Mouse (Mus musculus): ENCODE data around the gene Lmln. TPM values are rescaled to one million over a fixed set of nuclear protein-coding genes. Genes with fewer than 3 reads are reported as not detected.

Gene Lmln
- total and polyA plus RNA-seq, 3 experiments, result 1.5 to 3.2 (median 2.6) TPM

DNA sequence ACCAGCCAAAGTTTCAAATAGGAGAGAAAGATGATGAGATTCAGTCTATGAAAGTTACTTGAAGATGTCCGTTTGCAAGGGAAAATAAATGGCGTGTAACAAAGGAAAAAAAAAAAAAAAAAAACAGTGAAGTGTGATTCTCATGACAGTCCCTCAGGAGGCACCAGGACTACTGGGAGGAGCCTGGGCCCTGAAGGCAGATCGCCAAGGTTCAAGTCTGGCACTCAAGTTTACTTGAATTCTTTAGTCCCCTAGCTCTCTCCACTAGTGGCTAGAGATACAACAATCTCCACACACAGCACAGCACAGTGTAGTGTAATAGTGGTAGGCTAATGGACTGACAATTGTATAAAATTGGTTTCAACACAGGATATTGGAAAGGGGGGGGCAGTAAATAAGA, 40.9 kb upstream of the Lmln start:
- H3K4me2 ChIP-seq (ENCODE audit: insufficient read depth, low read depth, poor library complexity, severe bottlenecking), result no peak overlapping the region
- H3K9ac ChIP-seq (ENCODE audit: insufficient read depth, low read depth), result no peak overlapping the region
- no peaks in the 10 kb centered on the region for H3K9me3 ChIP-seq (replicated peaks; ENCODE audit: low read length)
- no peak for DNase-seq (ENCODE audit: extremely low read depth)
- in situ Hi-C loops (cut with MboI; ENCODE audit: low pct_ligation_motif_present, low pct_unique_long_range_greater_than_20kb, low sequenced_read_pairs), result loop anchor here (5.0 kb wide), 2 partner anchors 131 to 209 kb away; partner anchors contain the start of gene Smbd1
- no peak overlapping the region for H3K4me3 ChIP-seq (replicated peaks in 1 of 3; ENCODE audit: low read depth in 2 of 3, low read length in 2 of 3, poor library complexity in 1 of 3)
- no peaks in the 10 kb centered on the region for H3K27me3 ChIP-seq (replicated peaks)
- dilution Hi-C loops (cut with MboI; ENCODE audit: extremely low pct_ligation_motif_present, extremely low pct_unique_long_range_greater_than_20kb, low sequenced_read_pairs), result no loop called here
- peaks cover 4 to 51% of the 10 kb centered on the region in 2 experiments for H3K36me3 ChIP-seq (replicated peaks in 1 of 2; ENCODE audit: control insufficient read depth in 1 of 2, insufficient read depth in 1 of 2, low read length in 1 of 2)
- no peak overlapping the region for H3K27ac ChIP-seq (ENCODE audit: insufficient read depth, low read depth)
- no peaks in the 10 kb centered on the region for H3K79me2 ChIP-seq (replicated peaks; ENCODE audit: control insufficient read depth, extremely low read depth, insufficient read depth, poor library complexity, severe bottlenecking)
- peaks cover 18 to 26% of the 10 kb centered on the region in 2 experiments for H3K4me1 ChIP-seq (ENCODE audit: control insufficient read depth in 1 of 2, insufficient read depth in 2 of 2)
- TF ChIP-seq EP300 (IDR thresholded peaks at IDR 0.05; ENCODE audit: low read length) (no peak), NRF1 (IDR thresholded peaks at IDR 0.05; ENCODE audit: low read depth, low read length) (no peak), TBP (conservative IDR thresholded peaks at IDR 0.05; ENCODE audit: low read depth, low read length) (no peak), JUN (IDR thresholded peaks at IDR 0.05; ENCODE audit: insufficient read depth, low read depth, low read length) (no peak), CHD1 (IDR thresholded peaks at IDR 0.05; ENCODE audit: low read depth, low read length) (no peak), JUND (conservative IDR thresholded peaks at IDR 0.05; ENCODE audit: low read depth, low read length) (no peak), IRF4 (IDR thresholded peaks at IDR 0.05; ENCODE audit: low read depth, low read length) (no peak), ZC3H11A (IDR thresholded peaks at IDR 0.05; ENCODE audit: low read depth, low read length) (no peak), MYC (IDR thresholded peaks at IDR 0.05; ENCODE audit: low read depth, low read length) (no peak), POLR2AphosphoS2 (IDR thresholded peaks at IDR 0.05; ENCODE audit: low read depth, low read length) (no peak), RCOR1 (conservative IDR thresholded peaks at IDR 0.05; ENCODE audit: low read depth, low read length) (no peak)

- no peak overlapping the region for H3K4me2 ChIP-seq (ENCODE audit: insufficient read depth, low read depth, poor library complexity, severe bottlenecking)
- H3K4me1 ChIP-seq (ENCODE audit: control insufficient read depth in 1 of 2, insufficient read depth in 2 of 2), result peaks cover 3 to 8% of the 10 kb centered on the region in 2 experiments; a peak in 3 of 4 replicates
- no peaks in the 10 kb centered on the region for H3K27me3 ChIP-seq (replicated peaks)
- in situ Hi-C loops (cut with MboI; ENCODE audit: low pct_ligation_motif_present, low pct_unique_long_range_greater_than_20kb, low sequenced_read_pairs) (loop anchor here (5.0 kb wide), 2 partner anchors 129 to 211 kb away; partner anchors contain the start of gene Smbd1), dilution Hi-C loops (cut with MboI; ENCODE audit: extremely low pct_ligation_motif_present, extremely low pct_unique_long_range_greater_than_20kb, low sequenced_read_pairs) (no loop called here)
- no peak overlapping the region for H3K4me3 ChIP-seq (replicated peaks in 1 of 3; ENCODE audit: low read depth in 2 of 3, low read length in 2 of 3, poor library complexity in 1 of 3)
- no peaks in the 10 kb centered on the region for H3K9me3 ChIP-seq (replicated peaks; ENCODE audit: low read length)
- DNase-seq (ENCODE audit: extremely low read depth), result peak; percentile 94
- H3K36me3 ChIP-seq (replicated peaks in 1 of 2; ENCODE audit: control insufficient read depth in 1 of 2, insufficient read depth in 1 of 2, low read length in 1 of 2), result peaks cover 0 to 44% of the 10 kb centered on the region in 2 experiments
- no peak overlapping the region for H3K9ac ChIP-seq (ENCODE audit: insufficient read depth, low read depth)
- H3K27ac ChIP-seq (ENCODE audit: insufficient read depth, low read depth), result no peak overlapping the region
- no peaks in the 10 kb centered on the region for H3K79me2 ChIP-seq (replicated peaks; ENCODE audit: control insufficient read depth, extremely low read depth, insufficient read depth, poor library complexity, severe bottlenecking)
- no peak for TF ChIP-seq BHLHE40 (IDR thresholded peaks at IDR 0.05; ENCODE audit: low read depth, low read length)
- TF ChIP-seq RAD21 (IDR thresholded peaks at IDR 0.05; ENCODE audit: low read depth, low read length), result peak; percentile 97
- no peak for TF ChIP-seq TCF12 (IDR thresholded peaks at IDR 0.05; ENCODE audit: low read depth, low read length)
- no peak for TF ChIP-seq KAT2A (IDR thresholded peaks at IDR 0.05; ENCODE audit: insufficient replicate concordance, low read length)
- TF ChIP-seq POLR2A (IDR thresholded peaks at IDR 0.05; ENCODE audit: low read depth, low read length), result no peak
- TF ChIP-seq PAX5 (IDR thresholded peaks at IDR 0.05; ENCODE audit: low read length), result no peak
- TF ChIP-seq SMC3 (IDR thresholded peaks at IDR 0.05; ENCODE audit: low read depth, low read length), result peak; percentile 96
- no peak for TF ChIP-seq UBTF (IDR thresholded peaks at IDR 0.05; ENCODE audit: low read depth, low read length)
- peak; percentile 2; the same call in 1 of the 2 replicates for TF ChIP-seq SIN3A (IDR thresholded peaks at IDR 0.05; ENCODE audit: low read length)
- peak; percentile 65 for TF ChIP-seq MXI1 (IDR thresholded peaks at IDR 0.05; ENCODE audit: low read depth, low read length)
- TF ChIP-seq CHD1 (IDR thresholded peaks at IDR 0.05; ENCODE audit: low read depth, low read length), result no peak
- TF ChIP-seq RCOR1 (conservative IDR thresholded peaks at IDR 0.05; ENCODE audit: low read depth, low read length), result no peak
- TF ChIP-seq ZKSCAN1 (IDR thresholded peaks at IDR 0.05; ENCODE audit: borderline replicate concordance, low read depth, low read length), result peak; percentile 22; the same call in 1 of the 2 replicates
- TF ChIP-seq MAZ (IDR thresholded peaks at IDR 0.05; ENCODE audit: low read depth, low read length), result no peak; the same call in 1 of the 2 replicates
- peak; percentile 28; the same call in 1 of the 2 replicates for TF ChIP-seq ELF1 (IDR thresholded peaks at IDR 0.05; ENCODE audit: low read depth, low read length)
- no peak for TF ChIP-seq HCFC1 (IDR thresholded peaks at IDR 0.05; ENCODE audit: low read depth, low read length)
- TF ChIP-seq MYC (IDR thresholded peaks at IDR 0.05; ENCODE audit: low read depth, low read length), result peak; percentile 78
- TF ChIP-seq TBP (conservative IDR thresholded peaks at IDR 0.05; ENCODE audit: low read depth, low read length), result no peak
- TF ChIP-seq ETS1 (conservative IDR thresholded peaks at IDR 0.05; ENCODE audit: low read depth, low read length), result no peak
- TF ChIP-seq NRF1 (IDR thresholded peaks at IDR 0.05; ENCODE audit: low read depth, low read length), result no peak
- TF ChIP-seq POLR2AphosphoS2 (IDR thresholded peaks at IDR 0.05; ENCODE audit: low read depth, low read length), result no peak
- TF ChIP-seq MEF2A (IDR thresholded peaks at IDR 0.05; ENCODE audit: borderline replicate concordance, low read depth, low read length), result peak; percentile 29; the same call in 1 of the 2 replicates
- no peak for TF ChIP-seq EP300 (IDR thresholded peaks at IDR 0.05; ENCODE audit: low read length)
- no peak for TF ChIP-seq GABPA (IDR thresholded peaks at IDR 0.05; ENCODE audit: insufficient replicate concordance, low read depth, low read length)
- no peak for TF ChIP-seq USF1 (IDR thresholded peaks at IDR 0.05; ENCODE audit: low read depth, low read length)
- peak; percentile 26; the same call in 1 of the 2 replicates for TF ChIP-seq ZNF384 (IDR thresholded peaks at IDR 0.05; ENCODE audit: low read depth, low read length)
- 0 out of 2 replicates have a peak, but pooled peaks have one; percentile 9 for TF ChIP-seq IRF4 (IDR thresholded peaks at IDR 0.05; ENCODE audit: low read depth, low read length)
- TF ChIP-seq JUN (IDR thresholded peaks at IDR 0.05; ENCODE audit: insufficient read depth, low read depth, low read length), result no peak
Observed at GRCm38 (mm10) chr16:33023750-33024149, 38.6 kb upstream of the Lmln start.
